Mouse (Mus musculus) liver, embryonic 14.5 days (tissue): ENCODE data around the gene Smagp. TPM values are rescaled to one million over a fixed set of nuclear protein-coding genes. Genes with fewer than 3 reads are reported as not detected.
A peak's percentile ranks its signal among the peaks of the same experiment; 100 is the strongest.

Source experiments
- ATAC-seq: fragments of 200-750 bp; cut with Nextera tagmentation; 2 replicates; pipeline ENCODE4 v1.8.0; 2017; ENCODE audit warnings: moderate number of reproducible peaks, mild to moderate bottlenecking, moderate library complexity; ENCODE audit not compliant: insufficient read depth
- DNase-seq, 3 experiments: peaks; one replicate each; pipeline ENCODE4 v3.0.0-alpha.2; 2012 to 2013; ENCODE audit warnings: low read depth in 3 of 3, low spot score in 3 of 3
- H3K27ac ChIP-seq: fragments of 300-500 bp; sonication (generic); 2 replicates; pipeline ENCODE4 v1.5.1; 2014; ENCODE audit warnings: moderate library complexity, mild to moderate bottlenecking, control low read depth, inconsistent platforms
- H3K27me3 ChIP-seq: fragments of 300-500 bp; sonication (generic); 2 replicates; pipeline ENCODE4 v1.6.1; 2014; ENCODE audit warnings: mild to moderate bottlenecking, low read length, moderate library complexity; ENCODE audit not compliant: control insufficient read depth, insufficient read depth
- H3K36me3 ChIP-seq: fragments of 300-500 bp; sonication (generic); replicated peaks from 2 replicates; pipeline ENCODE4 v1.6.1; 2014; ENCODE audit warnings: low read depth; ENCODE audit not compliant: control insufficient read depth, insufficient read depth
- H3K4me1 ChIP-seq, 2 experiments: fragments of 200-500 bp in 1 of 2; fragments of 300-500 bp in 1 of 2; sonication (generic) in 1 of 2; replicated peaks; 2 replicates each; pipeline ENCODE4 v1.6.1; 2012 to 2014; ENCODE audit warnings: antibody characterized with exemption in 1 of 2, inconsistent platforms in 1 of 2, low read length in 1 of 2; ENCODE audit not compliant: control insufficient read depth in 2 of 2, insufficient read depth in 2 of 2
- H3K4me2 ChIP-seq: fragments of 300-500 bp; sonication (generic); 2 replicates; pipeline ENCODE4 v1.6.1; 2014; ENCODE audit warnings: low read depth, mild to moderate bottlenecking, control low read depth, moderate library complexity
- H3K4me3 ChIP-seq, 2 experiments: fragments of 200-500 bp in 1 of 2; fragments of 300-500 bp in 1 of 2; sonication (generic) in 1 of 2; 2 replicates each; pipeline ENCODE4 v1.5.1; 2012 to 2014; ENCODE audit warnings: low read depth in 2 of 2, low read length in 2 of 2, mild to moderate bottlenecking in 2 of 2, control low read depth in 1 of 2, inconsistent platforms in 1 of 2, moderate library complexity in 1 of 2; ENCODE audit not compliant: insufficient read depth in 1 of 2
- H3K9ac ChIP-seq: fragments of 300-500 bp; sonication (generic); replicated peaks from 2 replicates; pipeline ENCODE4 v1.6.1; 2014; ENCODE audit warnings: mild to moderate bottlenecking, control low read depth, moderate library complexity
- H3K9me3 ChIP-seq: fragments of 300-500 bp; sonication (generic); 2 replicates; pipeline ENCODE4 v1.6.1; 2016; ENCODE audit warnings: low read length, mixed read lengths; ENCODE audit not compliant: control insufficient read depth
- CTCF ChIP-seq: IDR thresholded peaks from 2 replicates; pipeline ENCODE4 v1.5.1; 2016; ENCODE audit warnings: antibody characterized with exemption, low read depth, control low read depth
- EP300 ChIP-seq: IDR thresholded peaks from 2 replicates; pipeline ENCODE4 v1.6.1; 2016; ENCODE audit warnings: antibody characterized with exemption, low read depth
- WGBS: fragments of 180-500 bp; shearing (Covaris S2); extraction: QIAGEN DNeasy Blood & Tissue Kit; methylation state at CpG from one replicate; pipeline ENCODE4 v1.1.7; 2014; ENCODE audit not compliant: insufficient replicate concordance; 5-methylcytosine and 5-hydroxymethylcytosine counted together
- polyA plus RNA-seq, 2 experiments: library from polyadenylated mRNA; depleted of rRNA in 1 of 2; stranded (reverse) in 1 of 2; unstranded in 1 of 2; fragments of >200 nt; fragmentation: Nextera tagmentation in 1 of 2; extraction: Ambion mirVana in 1 of 2; gene quantifications; 2 replicates each; pipeline versions ENCODE4 v1.2.1 to v1.2.3; 2012 to 2014

Gene Smagp
- polyA plus RNA-seq, 2 experiments, result 6.8 to 7.3 TPM

DNA sequence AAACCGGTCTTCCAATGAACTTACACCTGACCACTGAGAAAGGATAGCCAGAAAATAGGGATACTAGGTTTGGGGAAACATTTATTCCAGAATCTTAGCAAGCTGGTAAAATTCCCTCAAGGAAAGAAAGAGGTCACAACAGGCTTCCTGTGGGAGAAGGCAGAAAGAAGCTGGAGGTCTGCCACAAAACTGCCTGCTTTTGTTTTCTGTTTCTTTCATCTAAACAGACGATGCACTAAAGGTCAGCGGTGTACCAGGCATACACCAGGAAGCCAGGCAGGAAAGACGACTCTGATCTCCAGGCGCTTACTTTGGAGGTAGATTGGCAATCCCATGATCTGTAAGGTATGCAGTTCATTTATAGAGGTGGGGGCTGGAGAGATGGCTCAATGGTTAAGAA lies 34.1 kb upstream of the Smagp start:
- no peak for DNase-seq
- WGBS, result 74% methylated on average over 5 of the region's 5 CpGs
- no peak for ATAC-seq
- Histone ChIP-seq H3K4me2 (no peak overlapping the region), H3K27ac (no peak overlapping the region), H3K4me3 (no peak overlapping the region), H3K36me3 (no peaks in the 10 kb centered on the region), H3K9ac (no peak overlapping the region), H3K4me1 (peaks cover 18 to 52% of the 10 kb centered on the region in 2 experiments), H3K27me3 (no peaks in the 10 kb centered on the region), H3K9me3 (no peaks in the 10 kb centered on the region)
- TF ChIP-seq CTCF (no peak), EP300 (no peak)

DNA sequence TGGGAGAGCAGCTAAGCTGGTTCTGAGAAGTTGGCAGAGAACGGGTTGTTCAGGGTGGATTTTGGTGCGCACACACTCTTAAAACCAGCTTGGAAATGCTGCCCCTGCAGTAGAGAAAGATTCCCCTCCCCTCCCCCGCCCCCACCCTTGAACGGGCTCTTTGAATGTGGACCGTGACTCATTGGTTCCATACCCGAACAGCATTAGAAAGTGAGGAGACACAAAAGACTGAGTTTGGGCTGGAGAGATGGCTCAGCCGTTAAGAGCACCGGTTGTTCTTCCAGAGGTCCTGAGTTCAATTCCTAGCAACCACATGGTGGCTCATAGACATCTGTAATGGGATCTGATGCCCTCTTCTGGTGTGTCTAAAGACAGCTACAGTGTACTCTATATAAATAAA lies 33.3 kb upstream of the Smagp start:
- Histone ChIP-seq H3K4me1 (peaks cover 17 to 56% of the 10 kb centered on the region in 2 experiments), H3K4me2 (no peak overlapping the region), H3K9ac (no peak overlapping the region), H3K9me3 (no peaks in the 10 kb centered on the region), H3K36me3 (no peaks in the 10 kb centered on the region), H3K27me3 (no peaks in the 10 kb centered on the region), H3K4me3 (no peak overlapping the region), H3K27ac (no peak overlapping the region)
- no peak for ATAC-seq
- WGBS, result 64% methylated on average over 8 of the region's 8 CpGs
- no peak for DNase-seq
- no peak for TF ChIP-seq CTCF
- TF ChIP-seq EP300, result no peak

DNA sequence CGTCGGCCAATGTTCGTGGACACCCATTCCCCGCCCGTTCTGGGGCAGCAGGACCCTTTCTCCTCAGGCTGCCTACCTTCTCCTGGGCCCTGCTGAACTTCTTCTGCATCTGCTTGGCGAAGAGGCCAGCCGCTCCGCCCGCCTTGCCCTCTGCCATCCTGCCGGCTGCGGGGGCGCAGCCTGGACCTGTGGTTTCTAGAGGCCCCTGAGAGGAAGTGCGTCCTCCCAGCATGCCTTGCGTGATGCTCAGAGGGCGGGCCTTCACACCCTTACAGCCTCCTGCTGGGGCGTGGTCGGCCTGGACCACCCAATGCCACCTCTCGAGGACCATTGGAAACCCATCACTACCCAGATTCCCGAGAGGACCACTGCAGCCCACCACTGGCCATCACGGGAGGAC lies 32.6 kb upstream of the Smagp start, which contains the start of gene Bin2:
TSS of gene Bin2 (minus strand) at position 217 of the 400 bp plus-strand sequence.
- Histone ChIP-seq H3K9ac (peak within 1 kb of the TSS; percentile 76), H3K36me3 (no peaks in the 10 kb centered on the region), H3K4me2 (peak within 1 kb of the TSS; percentile 71), H3K27ac (no peak within 1 kb of the TSS), H3K27me3 (no peaks in the 10 kb centered on the region), H3K4me3 (peak within 1 kb of the TSS; percentile 65 to 67), H3K4me1 (peaks cover 11 to 54% of the 10 kb centered on the region in 2 experiments), H3K9me3 (no peaks in the 10 kb centered on the region)
- DNase-seq (peak; percentile 40 to 54 (median 47)), ATAC-seq (peak; percentile 58)
- 15% methylated on average over 20 of the region's 20 CpGs for WGBS
- TF ChIP-seq EP300 (no peak), CTCF (no peak)

DNA sequence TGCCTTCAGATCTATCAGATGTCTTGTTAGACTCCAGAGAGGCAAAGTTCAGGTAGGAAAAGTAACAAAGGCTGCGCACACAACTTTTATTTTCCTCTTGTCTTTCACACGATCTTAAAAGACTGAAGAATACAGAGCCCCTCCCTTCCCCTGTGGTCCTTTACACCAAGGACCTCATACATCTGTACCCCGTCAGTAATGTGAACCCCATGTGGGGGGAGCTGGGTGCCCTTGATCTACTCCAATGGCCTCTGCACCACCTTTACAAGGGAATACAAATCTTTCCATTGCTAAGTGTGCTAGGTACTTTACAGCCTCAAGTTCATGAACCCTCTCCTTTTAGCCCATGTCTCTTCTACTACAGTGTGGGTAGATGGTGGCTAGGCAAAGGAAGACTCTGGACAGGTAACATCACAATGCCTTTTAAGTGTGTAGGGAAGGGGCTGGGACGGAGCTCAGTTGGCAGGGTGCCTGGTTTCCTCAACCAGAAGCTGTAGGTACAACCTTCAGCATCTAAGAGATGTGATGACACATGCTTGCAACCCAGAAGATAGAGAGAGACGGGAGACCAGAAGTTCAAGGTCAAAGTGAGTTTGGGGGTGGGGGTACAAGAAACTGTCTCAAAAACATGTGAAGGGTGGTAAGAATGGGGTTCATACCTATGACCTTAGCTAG lies 31.3 kb upstream of the Smagp start:
- no peak for ATAC-seq
- WGBS, result 48% methylated on average over 5 of the region's 5 CpGs
- Histone ChIP-seq H3K36me3 (no peaks in the 10 kb centered on the region), H3K9me3 (no peaks in the 10 kb centered on the region), H3K4me1 (peaks cover under 1 to 50% of the 10 kb centered on the region in 2 experiments), H3K4me2 (peak overlapping the region; percentile 71), H3K4me3 (peak overlapping the region; percentile 42 to 65), H3K9ac (no peak overlapping the region), H3K27ac (no peak overlapping the region), H3K27me3 (no peaks in the 10 kb centered on the region)
- TF ChIP-seq CTCF (no peak), EP300 (no peak)
- DNase-seq, result no peak

DNA sequence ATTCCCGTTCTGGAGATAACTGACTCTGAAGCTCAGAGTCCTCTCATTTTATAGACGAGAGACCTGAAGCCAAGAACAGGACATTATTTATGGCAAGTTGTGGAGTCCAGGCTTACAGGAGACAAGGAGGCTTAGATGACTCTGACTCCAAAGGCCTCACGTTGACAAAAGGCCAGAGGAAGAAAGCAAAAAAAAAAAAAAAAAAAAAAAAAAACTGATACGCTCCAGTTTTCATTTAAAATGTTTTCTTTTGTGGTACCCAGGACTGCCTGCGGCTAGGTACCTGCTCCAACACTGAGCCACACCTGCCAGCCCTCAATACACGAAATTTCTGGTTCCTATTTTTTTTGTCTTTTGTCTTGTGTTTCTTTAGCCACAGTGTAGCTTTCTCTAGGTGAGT lies 30.7 kb upstream of the Smagp start:
- DNase-seq (no peak), ATAC-seq (no peak)
- Histone ChIP-seq H3K4me3 (peak overlapping the region; percentile 1 to 17; a peak in 2 of 4 replicates), H3K27me3 (no peaks in the 10 kb centered on the region), H3K27ac (no peak overlapping the region), H3K9ac (no peak overlapping the region), H3K4me1 (peaks cover 0 to 48% of the 10 kb centered on the region in 2 experiments), H3K36me3 (no peaks in the 10 kb centered on the region), H3K4me2 (peak overlapping the region; percentile 1), H3K9me3 (no peaks in the 10 kb centered on the region)
- whole genome bisulfite sequencing, result 31% methylated on average over 6 of the region's 6 CpGs
- TF ChIP-seq EP300 (no peak), CTCF (no peak)
